ENCODE assay signal across 8 mouse cellular contexts in the genomic region with DNA sequence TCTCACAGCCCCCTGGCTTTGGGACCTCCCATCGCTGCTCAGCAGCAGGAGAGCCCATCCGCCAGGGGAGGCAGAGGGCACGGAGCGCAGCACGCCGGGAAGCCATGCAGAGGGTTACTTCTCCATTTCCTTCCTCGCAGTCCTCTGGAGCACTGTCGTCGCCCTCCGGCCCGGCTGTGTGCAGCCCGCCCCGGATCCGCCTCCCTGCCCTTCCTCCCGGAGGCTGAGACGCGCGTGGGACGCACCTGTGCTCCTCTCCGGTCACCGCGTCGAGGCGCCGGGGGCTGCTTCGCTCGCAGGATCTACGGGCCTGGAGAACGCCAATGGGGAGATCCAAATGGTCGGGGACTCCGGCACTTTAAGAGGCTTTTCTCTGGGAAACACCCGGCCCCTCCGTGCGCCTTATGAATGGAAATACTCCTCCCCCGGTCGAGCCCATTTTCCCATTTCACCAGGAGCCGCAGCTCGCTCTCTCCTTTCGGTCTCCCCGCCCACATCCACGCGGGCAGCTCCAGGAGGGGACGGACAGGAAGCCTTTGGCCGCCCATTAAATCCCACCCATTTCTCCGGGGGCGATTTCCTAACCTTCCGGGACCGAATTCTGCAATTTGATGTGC. TPM values are rescaled to one million over a fixed set of nuclear protein-coding genes. Genes with fewer than 3 reads are reported as not detected.
DNase-seq lines count a peak whose midpoint lies in the region; ATAC-seq and TF ChIP-seq lines count a peak whose summit lies in the region.

A gene (plus strand): TSS at position 82 of the 617 bp plus-strand sequence.

- H3K9me3 ChIP-seq in heart, embryonic 11.5 days (replicated peaks; ENCODE audit: control insufficient read depth, low read length): no peaks in the 10 kb centered on the region
- H3K9me3 ChIP-seq in kidney, embryonic 15.5 days (replicated peaks): no peaks in the 10 kb centered on the region
- no peaks in the 10 kb centered on the region for H3K9me3 ChIP-seq in limb, embryonic 12.5 days
- no peaks in the 10 kb centered on the region for H3K9me3 ChIP-seq in midbrain, embryonic 14.5 days (ENCODE audit: control insufficient read depth, low read length)
- no peaks in the 10 kb centered on the region for H3K9me3 ChIP-seq in stomach, postnatal 0 days (ENCODE audit: control insufficient read depth, low read length)

- WGBS in heart, embryonic 11.5 days (ENCODE audit: insufficient replicate concordance): under 1% methylated on average over 48 of the region's 48 CpGs
- WGBS in kidney, embryonic 15.5 days: under 1% methylated on average over 48 of the region's 48 CpGs
- under 1% methylated on average over 48 of the region's 48 CpGs for WGBS in limb, embryonic 12.5 days
- under 1% methylated on average over 48 of the region's 48 CpGs for WGBS in midbrain, embryonic 14.5 days
- WGBS in stomach, postnatal 0 days: under 1% methylated on average over 48 of the region's 48 CpGs

- peak; percentile 42; the same call in 1 of the 2 replicates for ATAC-seq in heart, embryonic 11.5 days (replicated peaks; ENCODE audit: insufficient number of reproducible peaks, low FRiP score, low TSS enrichment)
- ATAC-seq in kidney, embryonic 15.5 days (replicated peaks; ENCODE audit: low FRiP score): peak; percentile 81
- ATAC-seq in limb, embryonic 12.5 days (ENCODE audit: insufficient number of reproducible peaks, insufficient read depth, low FRiP score, low TSS enrichment, low read depth): peak; percentile 26; the same call in 1 of the 2 replicates
- ATAC-seq in midbrain, embryonic 14.5 days (ENCODE audit: low FRiP score, low TSS enrichment): peak; percentile 87
- peak; percentile 57 for ATAC-seq in stomach, postnatal 0 days (ENCODE audit: low FRiP score, low TSS enrichment)

- H3K27me3 ChIP-seq in heart, embryonic 11.5 days (ENCODE audit: control insufficient read depth, insufficient read depth, low read length): peaks cover 13% of the 10 kb centered on the region
- H3K27me3 ChIP-seq in kidney, embryonic 15.5 days: peaks cover 17% of the 10 kb centered on the region
- H3K27me3 ChIP-seq in limb, embryonic 12.5 days: peaks cover 37% of the 10 kb centered on the region
- no peaks in the 10 kb centered on the region for H3K27me3 ChIP-seq in midbrain, embryonic 14.5 days (ENCODE audit: control insufficient read depth, insufficient read depth, low read length)
- H3K27me3 ChIP-seq in stomach, postnatal 0 days (ENCODE audit: control insufficient read depth, insufficient read depth, low read length): no peaks in the 10 kb centered on the region

- peak; percentile 41 for TF ChIP-seq CTCF in stomach, postnatal 0 days (IDR thresholded peaks at IDR 0.05; ENCODE audit: low read depth)

- 0 out of 2 replicates have a peak within 1 kb of the TSS, but pooled peaks have one; percentile 39 for H3K9ac ChIP-seq in heart, embryonic 11.5 days (ENCODE audit: low read depth, low read length)
- H3K9ac ChIP-seq in kidney, embryonic 15.5 days: peak within 1 kb of the TSS; percentile 6; the same call in 1 of the 2 replicates
- H3K9ac ChIP-seq in limb, embryonic 12.5 days (replicated peaks): no peak within 1 kb of the TSS
- H3K9ac ChIP-seq in midbrain, embryonic 14.5 days (replicated peaks; ENCODE audit: low read length): peak within 1 kb of the TSS; percentile 80
- H3K9ac ChIP-seq in stomach, postnatal 0 days (ENCODE audit: low read length): no peak within 1 kb of the TSS

- H3K4me2 ChIP-seq in heart, embryonic 11.5 days: peak within 1 kb of the TSS; percentile 91
- H3K4me2 ChIP-seq in kidney, embryonic 15.5 days: peak within 1 kb of the TSS; percentile 95
- peak within 1 kb of the TSS; percentile 82 for H3K4me2 ChIP-seq in limb, embryonic 12.5 days
- peak within 1 kb of the TSS; percentile 58 for H3K4me2 ChIP-seq in midbrain, embryonic 14.5 days (ENCODE audit: low read length)
- peak within 1 kb of the TSS; percentile 78 for H3K4me2 ChIP-seq in stomach, postnatal 0 days (replicated peaks; ENCODE audit: low read depth)

- TF ChIP-seq EP300 in stomach, postnatal 0 days (optimal IDR thresholded peaks at IDR 0.05): no peak

- no peaks in the 10 kb centered on the region for H3K36me3 ChIP-seq in heart, embryonic 11.5 days (ENCODE audit: control insufficient read depth, insufficient read depth, low read length)
- H3K36me3 ChIP-seq in kidney, embryonic 15.5 days: no peaks in the 10 kb centered on the region
- no peaks in the 10 kb centered on the region for H3K36me3 ChIP-seq in limb, embryonic 12.5 days
- H3K36me3 ChIP-seq in midbrain, embryonic 14.5 days (ENCODE audit: control insufficient read depth, insufficient read depth, low read length): no peaks in the 10 kb centered on the region
- H3K36me3 ChIP-seq in stomach, postnatal 0 days (ENCODE audit: control insufficient read depth, insufficient read depth, low read length): no peaks in the 10 kb centered on the region

- H3K4me1 ChIP-seq in heart, embryonic 11.5 days (ENCODE audit: control insufficient read depth, insufficient read depth, low read length): 0 out of 2 replicates have a peak, but pooled peaks cover 4% of the 10 kb centered on the region
- H3K4me1 ChIP-seq in kidney, embryonic 15.5 days: peaks cover 12% of the 10 kb centered on the region
- peaks cover 15% of the 10 kb centered on the region for H3K4me1 ChIP-seq in limb, embryonic 12.5 days (replicated peaks)
- H3K4me1 ChIP-seq in midbrain, embryonic 14.5 days (ENCODE audit: control insufficient read depth, insufficient read depth, low read length): peaks cover 35% of the 10 kb centered on the region
- H3K4me1 ChIP-seq in stomach, postnatal 0 days (replicated peaks; ENCODE audit: control insufficient read depth, insufficient read depth): 0 out of 2 replicates have a peak, but pooled peaks cover 2% of the 10 kb centered on the region

- no peak for DNase-seq in heart, adult 8-10 months (ENCODE audit: low spot score)
- peak; percentile 80 to 82 for DNase-seq in cerebellum, postnatal 36 days
- peak; percentile 90 for DNase-seq in frontal cortex, postnatal 36 days (ENCODE audit: low spot score in 2 of 2)
- peak; percentile 92 for DNase-seq in midbrain, embryonic 14.5 days
- DNase-seq in stomach, postnatal 0 days (ENCODE audit: low spot score): peak; percentile 47

- H3K4me3 ChIP-seq in heart, embryonic 11.5 days (ENCODE audit: low read depth, low read length): peak within 1 kb of the TSS; percentile 57
- H3K4me3 ChIP-seq in kidney, embryonic 15.5 days (replicated peaks): peak within 1 kb of the TSS; percentile 52
- peak within 1 kb of the TSS; percentile 48 for H3K4me3 ChIP-seq in limb, embryonic 12.5 days (replicated peaks)
- peak within 1 kb of the TSS; percentile 65 for H3K4me3 ChIP-seq in midbrain, embryonic 14.5 days (replicated peaks; ENCODE audit: low read depth, low read length)
- peak within 1 kb of the TSS; percentile 45 for H3K4me3 ChIP-seq in stomach, postnatal 0 days (ENCODE audit: low read depth, low read length)

- no peak within 1 kb of the TSS for H3K27ac ChIP-seq in heart, embryonic 11.5 days (ENCODE audit: low read depth, low read length)
- H3K27ac ChIP-seq in kidney, embryonic 15.5 days: no peak within 1 kb of the TSS
- H3K27ac ChIP-seq in limb, embryonic 12.5 days: no peak within 1 kb of the TSS
- peak within 1 kb of the TSS; percentile 99 for H3K27ac ChIP-seq in midbrain, embryonic 14.5 days (replicated peaks; ENCODE audit: low read depth, low read length)
- no peak within 1 kb of the TSS for H3K27ac ChIP-seq in stomach, postnatal 0 days (replicated peaks)

RNA-seq across cellular contexts. Expression of the gene that starts here (rescaled TPM):
- 0.16 and 0.44 TPM in 2 replicates for polyA plus RNA-seq in heart, embryonic 11.5 days (2014; fragmentation: Nextera tagmentation; extraction: Ambion mirVana)
- under 1 TPM in 2 of 4 experiments, not detected in 2; 0.06 to 0.08 TPM for total RNA-seq in heart, adult 8-10 months (2022)
- 0.19 and 0.25 TPM in 2 replicates for polyA plus RNA-seq in kidney, embryonic 15.5 days (2015; fragmentation: Nextera tagmentation; extraction: Ambion mirVana)
- 0.24 and 0.26 TPM in 2 replicates for polyA plus RNA-seq in limb, embryonic 12.5 days (2016; fragmentation: Nextera tagmentation; extraction: Ambion mirVana)
- 13.6 and 15.4 TPM in 2 replicates for polyA plus RNA-seq in midbrain, embryonic 14.5 days (2014; fragmentation: Nextera tagmentation; extraction: Ambion mirVana)
- 0.15 and 0.17 TPM in 2 replicates for polyA plus RNA-seq in stomach, postnatal 0 days (2015; fragmentation: Nextera tagmentation; extraction: Ambion mirVana)

Comparison
In these comparisons a context has a peak if more than half of its experiments do, and no peak if none do; other contexts are left out.
1. RNA of the gene that starts here (polyA plus RNA-seq): 13.6 to 15.4 TPM in midbrain, embryonic 14.5 days; 0.24 to 0.26 TPM in limb, embryonic 12.5 days, 0.19 to 0.25 TPM in kidney, embryonic 15.5 days, 0.15 to 0.17 TPM in stomach, postnatal 0 days and 0.16 to 0.44 TPM in heart, embryonic 11.5 days; every median in the first group is over 10 times any median in the second.
2. Peak in ATAC-seq, H3K4me3 ChIP-seq, H3K9ac ChIP-seq and H3K4me2 ChIP-seq in heart, embryonic 11.5 days; RNA of the gene not detected or under 1 TPM.
3. Peak in ATAC-seq, H3K4me3 ChIP-seq, H3K9ac ChIP-seq and H3K4me2 ChIP-seq in kidney, embryonic 15.5 days; RNA of the gene not detected or under 1 TPM.
4. Peak in ATAC-seq, H3K4me3 ChIP-seq and H3K4me2 ChIP-seq in limb, embryonic 12.5 days; RNA of the gene not detected or under 1 TPM.
5. Peak in DNase-seq, ATAC-seq, H3K4me3 ChIP-seq and H3K4me2 ChIP-seq in stomach, postnatal 0 days; RNA of the gene not detected or under 1 TPM.
6. ATAC-seq: peak in every context shown above with its lines; median percentile 87 in midbrain, embryonic 14.5 days; 81 in kidney, embryonic 15.5 days; 57 in stomach, postnatal 0 days; 42 in heart, embryonic 11.5 days; 26 in limb, embryonic 12.5 days.
7. Peak in every context shown above with its lines, with median percentiles within 50 percentile points of each other: H3K4me2 ChIP-seq and H3K4me3 ChIP-seq.